In the genomic region with DNA sequence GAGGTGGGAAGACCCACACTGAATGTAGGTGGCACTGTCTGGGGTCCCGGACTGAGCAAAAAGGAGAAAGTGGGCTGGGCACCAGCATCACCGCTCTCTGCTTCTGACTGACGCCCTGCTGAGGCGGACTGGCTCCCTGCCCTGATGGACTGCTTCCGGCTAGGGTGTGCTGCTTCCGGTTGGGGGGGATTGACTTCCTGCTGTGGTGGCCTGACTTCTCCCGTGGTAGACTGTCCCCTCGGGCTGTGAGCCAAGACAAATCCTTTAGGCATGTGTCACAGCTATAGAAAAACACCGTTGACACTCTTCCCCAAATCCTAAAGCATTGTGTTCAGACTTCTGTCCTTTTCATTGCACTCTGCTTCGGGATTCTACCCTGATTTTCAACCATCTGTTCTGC, we compare ENCODE assay signal across 8 mouse cellular contexts. TPM values are rescaled to one million over a fixed set of nuclear protein-coding genes. Genes with fewer than 3 reads are reported as not detected.
A peak's percentile ranks its signal among the peaks of the same experiment; 100 is the strongest.
DNase-seq lines count a peak whose midpoint lies in the region; ATAC-seq and TF ChIP-seq lines count a peak whose summit lies in the region.
"Had no signal": no experiment of that assay in that cellular context is flagged by ENCODE, and none has a peak within 500 bp of the region (broad histone marks: within the 10 kb centered on the region; RNA-seq: fewer than 3 reads in every experiment).

No protein-coding gene starts in this region.

- no peak overlapping the region for H3K9ac ChIP-seq in heart, embryonic 12.5 days
- H3K9ac ChIP-seq in kidney, postnatal 0 days (ENCODE audit: low read depth, low read length), result no peak overlapping the region
- no peak overlapping the region for H3K9ac ChIP-seq in hindbrain, embryonic 11.5 days (ENCODE audit: low read depth, low read length)
- no peak overlapping the region for H3K9ac ChIP-seq in midbrain, postnatal 0 days (replicated peaks; ENCODE audit: low read length, poor library complexity, severe bottlenecking)
- H3K9ac ChIP-seq: liver, embryonic 14.5 days had no signal

- H3K27ac ChIP-seq in thymus, adult 2 months (ENCODE audit: control insufficient read depth, insufficient read depth, low read length), result no peak overlapping the region
- H3K27ac ChIP-seq in heart, embryonic 12.5 days (ENCODE audit: poor library complexity, severe bottlenecking), result no peak overlapping the region
- no peak overlapping the region for H3K27ac ChIP-seq in kidney, postnatal 0 days
- H3K27ac ChIP-seq in hindbrain, embryonic 11.5 days (ENCODE audit: low read depth, low read length), result no peak overlapping the region
- H3K27ac ChIP-seq in midbrain, postnatal 0 days (ENCODE audit: low read depth, low read length), result no peak overlapping the region
- H3K27ac ChIP-seq: liver, embryonic 14.5 days had no signal

- no peak overlapping the region for H3K4me3 ChIP-seq in thymus, adult 2 months (ENCODE audit: control insufficient read depth, insufficient read depth, low read length)
- no peak overlapping the region for H3K4me3 ChIP-seq in heart, embryonic 12.5 days
- no peak overlapping the region for H3K4me3 ChIP-seq in kidney, postnatal 0 days (replicated peaks; ENCODE audit: low read depth, low read length)
- H3K4me3 ChIP-seq in hindbrain, embryonic 11.5 days (ENCODE audit: low read depth, low read length), result no peak overlapping the region
- no peak overlapping the region for H3K4me3 ChIP-seq in midbrain, postnatal 0 days (ENCODE audit: low read depth, low read length)

- no peak overlapping the region for H3K4me2 ChIP-seq in heart, embryonic 12.5 days
- H3K4me2 ChIP-seq in kidney, postnatal 0 days (ENCODE audit: low read length), result no peak overlapping the region
- no peak overlapping the region for H3K4me2 ChIP-seq in hindbrain, embryonic 11.5 days (replicated peaks; ENCODE audit: low read depth, low read length)
- no peak overlapping the region for H3K4me2 ChIP-seq in midbrain, postnatal 0 days (ENCODE audit: low read depth, low read length, poor library complexity, severe bottlenecking)

- no peaks in the 10 kb centered on the region for H3K27me3 ChIP-seq in thymus, adult 2 months (ENCODE audit: control insufficient read depth, insufficient read depth, low read length)
- no peaks in the 10 kb centered on the region for H3K27me3 ChIP-seq in heart, embryonic 12.5 days (replicated peaks)
- no peaks in the 10 kb centered on the region for H3K27me3 ChIP-seq in kidney, postnatal 0 days (ENCODE audit: insufficient read depth, low read length)
- H3K27me3 ChIP-seq in hindbrain, embryonic 11.5 days (ENCODE audit: control insufficient read depth, insufficient read depth, low read length), result no peaks in the 10 kb centered on the region
- no peaks in the 10 kb centered on the region for H3K27me3 ChIP-seq in midbrain, postnatal 0 days (ENCODE audit: insufficient read depth, low read length)

- 32% methylated on average over 10 of the region's 10 CpGs for WGBS in thymus, adult 2 months
- 47% methylated on average over 10 of the region's 10 CpGs for WGBS in heart, embryonic 12.5 days
- WGBS in kidney, postnatal 0 days, result 53% methylated on average over 10 of the region's 10 CpGs
- 74% methylated on average over 10 of the region's 10 CpGs for WGBS in hindbrain, embryonic 11.5 days
- WGBS in midbrain, postnatal 0 days, result 59% methylated on average over 10 of the region's 10 CpGs

- TF ChIP-seq CTCF in thymus, adult 2 months (IDR thresholded peaks at IDR 0.05; ENCODE audit: borderline replicate concordance, control insufficient read depth, extremely low read depth, insufficient read depth, low read length, poor library complexity), result no peak
- no peak for TF ChIP-seq CTCF in kidney, postnatal 0 days (IDR thresholded peaks at IDR 0.05; ENCODE audit: low read depth)
- no peak for TF ChIP-seq CTCF in midbrain, postnatal 0 days (IDR thresholded peaks at IDR 0.05)

- ATAC-seq in heart, embryonic 12.5 days (ENCODE audit: insufficient number of reproducible peaks, low FRiP score), result peak; percentile 85
- peak; percentile 61 for ATAC-seq in kidney, postnatal 0 days (replicated peaks; ENCODE audit: low FRiP score, low read depth)
- ATAC-seq in hindbrain, embryonic 11.5 days (ENCODE audit: low FRiP score), result no peak
- no peak for ATAC-seq in midbrain, postnatal 0 days (ENCODE audit: low FRiP score)

- H3K4me1 ChIP-seq in thymus, adult 2 months (replicated peaks; ENCODE audit: control insufficient read depth, insufficient read depth, low read length), result peaks cover 5% of the 10 kb centered on the region
- H3K4me1 ChIP-seq in heart, embryonic 12.5 days (replicated peaks), result no peaks in the 10 kb centered on the region
- H3K4me1 ChIP-seq in kidney, postnatal 0 days (replicated peaks; ENCODE audit: insufficient read depth, low read length), result no peaks in the 10 kb centered on the region
- no peaks in the 10 kb centered on the region for H3K4me1 ChIP-seq in hindbrain, embryonic 11.5 days (replicated peaks; ENCODE audit: control insufficient read depth, insufficient read depth, low read length)
- no peaks in the 10 kb centered on the region for H3K4me1 ChIP-seq in midbrain, postnatal 0 days (ENCODE audit: insufficient read depth, low read length)

- 0 out of 2 replicates have a peak, but pooled peaks cover 3% of the 10 kb centered on the region for H3K9me3 ChIP-seq in heart, embryonic 12.5 days (replicated peaks)
- no peaks in the 10 kb centered on the region for H3K9me3 ChIP-seq in kidney, postnatal 0 days (replicated peaks; ENCODE audit: low read length)
- no peaks in the 10 kb centered on the region for H3K9me3 ChIP-seq in hindbrain, embryonic 11.5 days (ENCODE audit: control insufficient read depth, low read length)
- no peaks in the 10 kb centered on the region for H3K9me3 ChIP-seq in midbrain, postnatal 0 days (ENCODE audit: low read length)

- TF ChIP-seq POLR2A in thymus, adult 2 months (IDR thresholded peaks at IDR 0.05; ENCODE audit: control insufficient read depth, extremely low read depth, insufficient read depth, low read length, poor library complexity), result no peak

- peak; percentile 12 for DNase-seq in thymus, adult 2 months
- DNase-seq in thymus, adult 18-20 months, result no peak
- DNase-seq in kidney, postnatal 0 days (ENCODE audit: low spot score), result peak; percentile 76
- DNase-seq in hindbrain, embryonic 11.5 days (ENCODE audit: low spot score), result no peak
- DNase-seq in midbrain, postnatal 0 days (ENCODE audit: low spot score), result no peak
- no peak for DNase-seq in layer of hippocampus, adult 11-12 months (ENCODE audit: low spot score)

- H3K36me3 ChIP-seq in thymus, adult 2 months (ENCODE audit: control insufficient read depth, insufficient read depth, low read length), result no peaks in the 10 kb centered on the region
- H3K36me3 ChIP-seq in heart, embryonic 12.5 days, result no peaks in the 10 kb centered on the region
- no peaks in the 10 kb centered on the region for H3K36me3 ChIP-seq in kidney, postnatal 0 days (ENCODE audit: insufficient read depth, low read length)
- no peaks in the 10 kb centered on the region for H3K36me3 ChIP-seq in hindbrain, embryonic 11.5 days (ENCODE audit: control insufficient read depth, insufficient read depth, low read length)
- no peaks in the 10 kb centered on the region for H3K36me3 ChIP-seq in midbrain, postnatal 0 days (ENCODE audit: insufficient read depth, low read length)

RNA-seq across cellular contexts. Expression of a gene that starts 26.0 kb away (rescaled TPM):
- 10.0 and 12.7 TPM in 2 replicates for polyA plus RNA-seq in thymus, adult 2 months (2012; rRNA removed)
- polyA plus RNA-seq in heart, embryonic 12.5 days (2016; fragmentation: Nextera tagmentation; extraction: Ambion mirVana), result 5.1 and 5.4 TPM in 2 replicates
- 31.8 and 39.6 TPM in 2 replicates for polyA plus RNA-seq in kidney, postnatal 0 days (2015; fragmentation: Nextera tagmentation; extraction: Ambion mirVana)
- 5.8 and 8.0 TPM in 2 replicates for polyA plus RNA-seq in hindbrain, embryonic 11.5 days (2014; fragmentation: Nextera tagmentation; extraction: Ambion mirVana)
- 24.9 and 31.9 TPM in 2 replicates for total RNA-seq in midbrain, postnatal 0 days (2014; rRNA removed)
- 5.9 TPM in 2 replicates for polyA plus RNA-seq in midbrain, postnatal 0 days (2015; fragmentation: Nextera tagmentation; extraction: Ambion mirVana)

Comparison
In these comparisons a context has a peak if more than half of its experiments do, and no peak if none do; other contexts are left out.
1. DNase-seq: peak in thymus, adult 2 months (single experiment) and kidney, postnatal 0 days (single experiment); none in thymus, adult 18-20 months (0 of 2), hindbrain, embryonic 11.5 days (single experiment), midbrain, postnatal 0 days (single experiment) and layer of hippocampus, adult 11-12 months (single experiment).
2. ATAC-seq: peak in heart, embryonic 12.5 days (single experiment) and kidney, postnatal 0 days (single experiment); none in hindbrain, embryonic 11.5 days (single experiment) and midbrain, postnatal 0 days (single experiment).